Mouse (Mus musculus): ENCODE measurements around the gene Rbpj.

Rbpj gene

GRCm38 (mm10) chr5:53465883-53466282 is at the start of gene Rbpj:
TSS of gene Rbpj (plus strand) at chr5:53466152.
- in situ Hi-C loops (cut with MboI; ENCODE audit: low sequenced_read_pairs) = no loop called here

DNA sequence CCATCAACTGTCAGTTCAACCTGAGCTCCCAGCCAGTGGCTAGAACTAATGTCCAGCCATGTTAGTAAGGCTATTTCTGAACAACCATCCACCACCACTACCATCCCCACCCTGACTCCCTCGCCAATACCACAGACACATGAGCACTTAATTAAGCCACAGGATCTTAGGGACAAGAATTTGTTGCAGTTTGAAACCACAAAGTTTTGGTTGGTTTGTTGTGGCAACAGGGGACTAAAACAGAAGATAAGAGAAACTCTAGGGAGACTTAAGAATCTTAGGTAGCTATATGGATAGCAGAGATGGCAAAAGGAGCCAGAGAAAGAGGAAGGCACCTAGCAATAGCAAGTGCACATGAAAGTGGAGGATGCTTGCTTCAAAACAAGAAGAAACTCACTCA is 45.2 kb upstream of the Rbpj start:
- in situ Hi-C loops (cut with MboI; ENCODE audit: low sequenced_read_pairs) = no loop called here

- in situ Hi-C loops (cut with MboI; ENCODE audit: low sequenced_read_pairs) = no loop called here
These were observed 44.7 kb upstream of the Rbpj start for GRCm38 (mm10) chr5:53421291-53421690.

DNA sequence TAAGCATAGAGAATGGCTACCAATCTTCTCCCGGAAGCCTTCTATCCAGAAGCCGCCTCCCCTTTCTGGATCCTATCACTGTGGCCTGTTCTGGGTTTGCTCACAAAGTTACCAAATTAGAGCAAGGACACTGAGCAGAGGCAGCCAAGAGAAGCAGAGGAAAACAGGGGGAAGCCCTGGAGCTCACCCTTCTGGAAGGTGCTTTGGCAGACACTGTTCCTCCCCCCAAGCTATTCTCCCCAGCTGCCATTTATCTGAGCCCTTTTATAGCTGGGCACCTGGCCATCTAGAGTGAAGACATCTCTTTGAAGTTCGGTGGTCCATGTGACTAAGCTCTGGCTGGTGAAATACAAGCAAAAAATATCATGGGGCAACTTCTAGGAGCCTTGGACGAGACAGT is 38.5 kb upstream of the Rbpj start:
- in situ Hi-C loops (cut with MboI; ENCODE audit: low sequenced_read_pairs) = no loop called here

- in situ Hi-C loops (cut with MboI; ENCODE audit: low sequenced_read_pairs) = no loop called here
These were observed 36.1 kb upstream of the Rbpj start for GRCm38 (mm10) chr5:53429683-53430477.

GRCm38 (mm10) chr5:53432451-53432850 is 33.5 kb upstream of the Rbpj start:
- in situ Hi-C loops (cut with MboI; ENCODE audit: low sequenced_read_pairs) = no loop called here

DNA sequence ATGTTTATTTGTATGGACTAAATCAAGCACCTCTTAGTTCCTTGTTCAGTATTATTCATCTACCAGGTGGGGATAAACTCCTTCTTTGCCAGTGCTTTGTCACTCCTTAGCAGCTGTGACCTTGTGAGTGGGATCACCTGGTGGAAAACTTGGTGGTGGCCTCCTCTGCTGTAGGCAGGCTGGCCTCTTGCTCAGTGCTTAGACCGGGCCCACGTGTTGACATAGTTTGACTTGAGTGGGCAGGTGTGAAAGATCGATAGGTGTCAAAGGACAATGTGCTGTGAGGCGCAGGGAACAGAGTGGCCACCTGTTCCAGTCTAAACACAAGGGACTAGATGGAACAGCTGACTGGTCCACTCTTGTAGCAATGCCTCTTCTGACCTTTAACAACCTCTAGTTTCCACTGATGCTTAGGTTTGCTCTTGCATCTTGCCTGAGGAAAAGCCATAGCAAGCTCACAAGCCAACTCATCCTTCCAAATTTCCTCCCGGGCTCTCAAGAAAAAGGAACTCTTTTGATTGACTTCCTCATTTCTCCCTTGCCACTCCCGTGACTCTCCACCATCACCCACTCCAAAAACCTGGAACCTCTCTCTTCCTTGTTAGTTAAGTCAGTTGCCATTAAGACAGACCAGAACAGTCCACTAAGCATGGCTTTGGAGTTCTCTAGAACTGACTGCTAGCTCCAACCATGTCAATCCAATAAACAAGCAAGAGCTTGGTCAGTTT is 28.9 kb upstream of the Rbpj start:
- in situ Hi-C loops (cut with MboI; ENCODE audit: low sequenced_read_pairs) = no loop called here

DNA sequence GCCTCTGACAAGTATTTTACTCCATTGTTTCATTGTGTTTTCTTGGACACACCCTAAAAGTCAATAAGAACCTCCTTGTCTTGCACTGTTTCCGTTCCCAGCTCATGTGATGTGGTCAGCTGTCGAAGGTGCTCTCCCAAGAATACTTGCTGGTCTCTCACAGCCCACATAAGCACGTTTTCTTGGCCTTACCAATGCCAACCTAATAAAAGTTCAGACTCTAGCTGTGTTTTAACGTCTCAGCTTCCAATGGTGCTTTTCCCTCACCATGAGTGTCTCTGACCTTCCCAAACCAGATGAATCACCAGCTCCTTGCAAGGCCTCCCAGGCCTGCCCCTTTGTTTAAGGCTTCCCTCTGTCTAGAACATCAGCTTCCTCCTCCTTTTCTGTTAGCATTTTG is 28.2 kb upstream of the Rbpj start:
- in situ Hi-C loops (cut with MboI; ENCODE audit: low sequenced_read_pairs) = no loop called here

DNA sequence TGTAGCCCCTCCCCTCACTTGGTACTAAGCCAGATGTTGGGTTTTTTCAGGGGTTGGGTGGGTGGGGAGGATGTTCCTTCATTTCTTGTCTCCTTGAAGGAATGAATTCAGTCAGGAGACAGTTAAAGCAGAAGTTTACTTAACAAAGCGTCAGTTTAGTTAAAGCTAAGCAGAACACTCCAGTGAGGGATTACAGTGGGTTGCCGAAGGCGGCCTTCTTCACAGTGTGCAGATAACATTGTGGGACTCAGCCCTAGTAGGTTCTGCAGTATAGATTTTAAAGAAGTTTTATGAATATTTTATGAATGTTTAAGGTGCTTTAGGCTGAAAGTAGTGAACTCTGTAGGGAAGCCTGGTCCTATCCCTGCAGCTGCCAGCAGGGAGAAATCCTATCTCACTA is 27.7 kb upstream of the Rbpj start:
- in situ Hi-C loops (cut with MboI; ENCODE audit: low sequenced_read_pairs) = no loop called here

GRCm38 (mm10) chr5:53439655-53440054 is 26.3 kb upstream of the Rbpj start:
- in situ Hi-C loops (cut with MboI; ENCODE audit: low sequenced_read_pairs) = no loop called here

DNA sequence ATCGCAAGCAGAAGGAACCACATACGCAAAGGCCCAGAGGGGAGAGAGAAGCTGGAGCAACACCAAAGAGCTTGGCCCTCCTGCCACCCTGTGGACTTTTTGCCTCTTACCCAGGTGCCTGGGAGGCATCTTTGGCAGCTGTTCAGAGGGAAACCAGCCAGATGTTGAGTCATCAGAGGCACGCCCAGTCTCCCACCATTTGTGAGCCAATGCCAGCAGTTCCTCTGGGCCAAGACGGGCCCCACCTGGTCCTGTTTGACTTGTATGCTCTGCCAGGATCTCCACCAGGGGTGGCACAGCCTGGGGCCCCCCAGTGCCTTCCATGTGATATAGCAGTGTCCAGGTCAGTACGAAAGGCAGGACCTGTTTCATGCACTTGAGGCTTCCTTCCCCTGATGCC is 21.9 kb upstream of the Rbpj start:
- in situ Hi-C loops (cut with MboI; ENCODE audit: low sequenced_read_pairs) = no loop called here

- in situ Hi-C loops (cut with MboI; ENCODE audit: low sequenced_read_pairs) = no loop called here
These were observed 15.0 kb upstream of the Rbpj start for GRCm38 (mm10) chr5:53450945-53451344.

DNA sequence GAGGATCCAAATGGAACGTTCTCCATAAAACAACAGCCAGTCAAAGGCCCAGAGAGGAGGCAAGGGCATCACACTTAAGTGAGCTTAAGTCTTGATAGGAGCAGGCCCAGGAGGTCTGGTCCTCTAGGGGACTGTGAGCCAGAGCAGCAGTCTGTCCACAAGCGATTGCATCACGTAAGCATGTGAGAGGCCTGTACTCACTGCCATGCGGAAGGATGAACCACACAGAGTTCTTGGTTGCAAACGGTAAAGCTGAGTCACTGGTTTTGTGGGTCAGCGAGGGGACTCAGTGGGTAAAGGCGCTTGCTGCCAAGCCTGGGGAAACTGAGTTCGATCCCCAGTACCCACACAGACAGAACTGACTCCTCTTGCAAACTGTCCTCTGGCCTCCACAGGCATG is 14.1 kb upstream of the Rbpj start:
- in situ Hi-C loops (cut with MboI; ENCODE audit: low sequenced_read_pairs) = no loop called here

GRCm38 (mm10) chr5:53452920-53453319 is 13.0 kb upstream of the Rbpj start:
- in situ Hi-C loops (cut with MboI; ENCODE audit: low sequenced_read_pairs) = no loop called here

DNA sequence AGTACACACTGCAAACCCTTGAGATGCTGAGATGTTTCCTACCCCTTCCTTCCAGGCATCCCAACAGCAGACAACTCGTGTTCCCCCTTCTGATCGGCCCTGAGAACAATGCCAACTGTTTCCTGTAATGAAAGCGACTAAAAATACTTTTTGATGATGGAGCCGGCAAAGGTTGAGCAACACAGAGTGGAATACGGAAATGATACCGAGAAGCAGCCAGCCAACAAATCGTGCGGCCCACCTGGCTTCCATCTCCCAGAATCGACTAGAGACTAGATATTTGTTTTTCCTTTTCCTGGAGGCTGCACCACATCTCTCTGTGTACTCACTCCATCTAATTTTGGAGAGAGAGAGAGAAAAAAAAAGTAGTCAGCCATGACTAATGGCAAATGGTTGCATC is 11.2 kb upstream of the Rbpj start:
- in situ Hi-C loops (cut with MboI; ENCODE audit: low sequenced_read_pairs) = no loop called here

- in situ Hi-C loops (cut with MboI; ENCODE audit: low sequenced_read_pairs) = no loop called here
These were observed 10.5 kb upstream of the Rbpj start for GRCm38 (mm10) chr5:53455459-53455858.

GRCm38 (mm10) chr5:53460196-53460595 is 5.8 kb upstream of the Rbpj start:
- in situ Hi-C loops (cut with MboI; ENCODE audit: low sequenced_read_pairs) = no loop called here

DNA sequence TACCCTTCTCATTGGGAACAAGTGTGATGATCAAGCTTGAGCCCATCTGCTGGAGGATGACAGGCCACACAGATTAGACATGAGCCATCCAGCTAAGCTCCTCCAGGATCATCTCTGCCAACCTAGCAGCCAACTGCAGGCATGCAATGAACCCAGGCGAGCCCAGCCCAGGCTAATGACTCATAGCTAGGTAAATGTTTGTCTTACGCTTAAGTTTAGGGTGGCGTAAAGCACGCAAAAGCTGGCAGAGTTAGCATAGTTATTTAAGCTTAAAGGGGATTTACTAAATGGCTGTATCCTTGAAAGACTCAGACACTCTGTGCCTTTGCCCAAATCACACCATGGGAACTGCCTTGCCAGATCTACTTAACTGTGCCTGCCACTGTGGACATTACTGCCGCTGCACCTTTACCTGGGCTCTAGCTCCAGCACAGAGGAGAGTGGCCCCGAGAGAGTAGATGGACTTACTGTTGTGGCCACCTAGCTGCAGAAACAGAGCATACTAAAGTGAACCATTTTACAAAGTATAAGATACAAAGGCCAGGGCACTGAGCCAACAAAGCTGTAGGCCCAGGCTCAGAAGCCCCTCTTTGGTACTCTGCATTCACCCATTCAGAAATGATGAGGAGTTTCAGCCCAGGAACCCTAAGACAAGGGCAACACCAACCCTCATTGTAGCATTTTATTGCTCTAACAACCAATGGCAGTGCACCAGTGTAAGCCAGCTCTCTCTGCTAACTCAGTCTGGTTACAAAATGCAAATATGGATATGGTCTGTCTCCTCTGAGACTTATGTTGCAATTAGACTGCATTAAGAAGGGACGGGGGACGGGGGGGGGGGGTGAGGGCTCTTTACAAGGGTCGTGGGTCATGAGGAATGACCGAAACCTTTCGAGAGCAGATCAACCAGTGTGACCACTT is 2.6 kb upstream of the Rbpj start:
- in situ Hi-C loops (cut with MboI; ENCODE audit: low sequenced_read_pairs) = no loop called here

DNA sequence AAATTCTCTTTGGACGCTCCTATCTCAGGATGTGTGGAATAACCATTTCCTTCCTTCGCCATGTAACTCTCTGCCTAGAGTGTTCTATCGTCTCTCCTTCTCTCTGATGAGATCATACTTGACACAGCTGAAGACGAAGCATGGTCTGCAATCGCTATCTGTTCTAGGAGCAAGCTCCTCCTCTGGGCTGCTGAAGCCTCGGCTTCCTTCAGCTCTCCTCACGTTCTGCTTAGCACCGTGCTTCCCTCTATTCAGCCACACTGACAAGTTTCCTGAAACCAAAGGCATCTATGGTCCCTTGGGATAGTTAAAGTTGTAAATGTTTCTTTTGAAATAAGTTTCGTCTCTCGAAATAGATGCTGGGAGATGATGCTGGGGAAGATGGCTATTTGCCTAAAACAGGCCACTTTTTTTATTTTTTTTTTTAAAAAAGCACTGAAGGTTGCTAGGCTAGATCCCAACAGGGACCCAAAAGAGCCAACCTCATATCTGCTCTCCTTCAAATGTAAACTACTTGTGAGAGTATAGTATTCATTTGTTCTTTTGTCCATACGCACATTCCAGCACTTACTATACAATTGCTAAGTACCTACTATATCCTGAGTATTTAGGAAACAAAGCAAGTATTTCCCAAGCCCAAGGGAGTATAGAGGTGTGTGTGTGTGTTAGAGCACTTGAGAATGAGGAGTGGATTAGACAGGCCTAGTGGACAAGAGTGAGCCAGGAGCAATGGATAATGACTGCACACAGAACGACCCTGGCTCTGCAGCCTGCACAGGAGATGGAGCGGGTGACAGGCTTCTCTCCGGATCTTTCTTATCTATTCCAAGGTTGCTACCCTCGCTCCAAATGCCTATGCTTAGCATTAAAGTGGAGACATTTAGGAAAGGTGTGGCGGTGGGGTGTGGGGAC is 726 bp downstream of the Rbpj start:
- in situ Hi-C loops (cut with MboI; ENCODE audit: low sequenced_read_pairs) = no loop called here

DNA sequence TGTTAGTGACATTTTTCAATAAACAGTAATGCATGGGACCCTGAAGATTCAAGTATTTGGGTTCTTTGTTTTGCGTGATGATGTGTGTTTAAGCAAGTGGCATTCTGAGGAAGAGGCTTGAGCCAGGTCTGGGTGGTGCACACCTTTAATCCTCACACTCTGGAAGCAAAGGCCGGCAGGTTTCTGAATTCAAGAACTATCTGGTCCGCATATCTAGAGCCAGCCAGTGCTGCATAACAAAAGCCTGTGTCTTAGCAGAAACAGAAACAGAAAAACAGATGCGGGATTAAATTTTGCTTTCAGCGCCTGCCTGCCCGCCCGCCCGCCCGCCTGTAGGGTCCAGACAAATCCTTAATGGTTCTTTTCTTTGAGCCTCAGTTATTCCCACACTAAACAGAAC is 1.6 kb downstream of the Rbpj start:
- in situ Hi-C loops (cut with MboI; ENCODE audit: low sequenced_read_pairs) = no loop called here
